Mouse (Mus musculus) ES-E14 (cell line): ENCODE data around the gene Hoxa1. TPM values are rescaled to one million over a fixed set of nuclear protein-coding genes. Genes with fewer than 3 reads are reported as not detected.
A peak's percentile ranks its signal among the peaks of the same experiment; 100 is the strongest.

Source experiments
- DNase-seq: peaks from one replicate; pipeline ENCODE4 v3.0.0-alpha.2; 2013; ENCODE audit warnings: low read depth, low spot score
- H3K27ac ChIP-seq: 2 replicates; pipeline ENCODE4 v1.5.1; 2012; ENCODE audit warnings: low read depth, mild to moderate bottlenecking, low read length, moderate library complexity, mixed read lengths; ENCODE audit not compliant: poor library complexity, insufficient read depth, severe bottlenecking
- H3K36me3 ChIP-seq: 2 replicates; pipeline ENCODE4 v1.6.1; 2012; ENCODE audit warnings: mild to moderate bottlenecking, low read length, moderate library complexity, mixed read lengths; ENCODE audit not compliant: control insufficient read depth, poor library complexity, insufficient read depth, severe bottlenecking
- H3K4me1 ChIP-seq, 2 experiments: fragments of 150-350 bp in 1 of 2; sonication (generic) in 1 of 2; 2 replicates each; pipeline ENCODE4 v1.6.1; 2012; ENCODE audit warnings: low read length in 2 of 2, mild to moderate bottlenecking in 1 of 2, mixed read lengths in 1 of 2; ENCODE audit not compliant: control insufficient read depth in 2 of 2, insufficient read depth in 2 of 2, poor library complexity in 1 of 2
- H3K4me3 ChIP-seq, 2 experiments: fragments of 150-350 bp in 1 of 2; sonication (generic) in 1 of 2; 2 replicates each; pipeline ENCODE4 v1.5.1; 2012; ENCODE audit warnings: low read length in 2 of 2, low read depth in 1 of 2, mild to moderate bottlenecking in 1 of 2, mixed read lengths in 1 of 2; ENCODE audit not compliant: insufficient read depth in 1 of 2, poor library complexity in 1 of 2, severe bottlenecking in 1 of 2
- H3K9ac ChIP-seq: 2 replicates; pipeline ENCODE4 v1.6.1; 2012; ENCODE audit warnings: low read depth, mild to moderate bottlenecking, low read length, mixed read lengths; ENCODE audit not compliant: poor library complexity, insufficient read depth, severe bottlenecking
- H3K9me3 ChIP-seq: fragments of 150-350 bp; sonication (generic); 2 replicates; pipeline ENCODE4 v1.6.1; 2012; ENCODE audit warnings: low read depth, mild to moderate bottlenecking, low read length; ENCODE audit not compliant: control insufficient read depth, insufficient read depth
- CHD2 ChIP-seq: IDR thresholded peaks from 2 replicates; pipeline ENCODE4 v1.6.1; 2014; ENCODE audit warnings: mild to moderate bottlenecking, low read depth, low read length, inconsistent platforms
- HCFC1 ChIP-seq: IDR thresholded peaks from 2 replicates; pipeline ENCODE4 v1.6.1; 2012; ENCODE audit warnings: low read length, inconsistent platforms, borderline replicate concordance; ENCODE audit not compliant: insufficient read depth
- MAFK ChIP-seq: IDR thresholded peaks from 2 replicates; pipeline ENCODE4 v1.6.1; 2014; ENCODE audit warnings: mild to moderate bottlenecking, low read depth, low read length, inconsistent platforms; ENCODE audit not compliant: insufficient read depth
- ZC3H11A ChIP-seq: IDR thresholded peaks from 2 replicates; pipeline ENCODE4 v1.6.1; 2012; ENCODE audit warnings: low read depth, mild to moderate bottlenecking, inconsistent platforms, low read length, borderline replicate concordance
- ZNF384 ChIP-seq: IDR thresholded peaks from 2 replicates; pipeline ENCODE4 v1.6.1; 2012; ENCODE audit warnings: low read depth, low read length, inconsistent platforms
- in situ Hi-C, 2 experiments: fragments of 600-800 bp; cut with MboI; formaldehyde crosslinking; loops; one replicate each; pipeline ENCODE4 v1.15.1; 2025; ENCODE audit warnings: low sequenced_read_pairs in 2 of 2, inconsistent platforms in 1 of 2; ENCODE audit not compliant: unreplicated experiment in 2 of 2
- total RNA-seq: library from RNA; depleted of rRNA; stranded (reverse); fragments of 300-350 nt; gene quantifications from 2 replicates; pipeline ENCODE4 v1.2.3, GENCODE M21; 2012

The Hoxa1 gene
- total RNA-seq, 1 experiment, result 3.5 TPM

GRCm38 (mm10) chr6:52166431-52167077 is 8.4 kb upstream of the Hoxa1 start:
- Histone ChIP-seq H3K4me1 (peaks cover 0 to 9% of the 10 kb centered on the region in 2 experiments; a peak in 1 of 4 replicates), H3K9me3 (no peaks in the 10 kb centered on the region), H3K4me3 (no peak overlapping the region), H3K36me3 (no peaks in the 10 kb centered on the region), H3K27ac (no peak overlapping the region), H3K9ac (no peak overlapping the region)
- in situ Hi-C loops, result loop anchor here (10.0 kb wide), 3 partner anchors 58 to 992 kb away; partner anchors contain the start of genes Hoxa7 (in 2 of the 2) and Evx1 (in 1 of the 2)
- no peak for TF ChIP-seq CHD2
- TF ChIP-seq MAFK, result no peak
- TF ChIP-seq ZC3H11A, result no peak
- TF ChIP-seq ZNF384, result no peak
- no peak for TF ChIP-seq HCFC1
- no peak for DNase-seq

- no peak overlapping the region for H3K4me3 ChIP-seq
- H3K36me3 ChIP-seq, result no peaks in the 10 kb centered on the region
- no peak for TF ChIP-seq CHD2
- TF ChIP-seq ZC3H11A, result no peak
- TF ChIP-seq ZNF384, result no peak
- no peak for TF ChIP-seq MAFK
- TF ChIP-seq HCFC1, result no peak
- no peaks in the 10 kb centered on the region for H3K9me3 ChIP-seq
- no peak for DNase-seq
- in situ Hi-C loops, result loop anchor here (10.0 kb wide), 3 partner anchors 59 to 991 kb away; partner anchors contain the start of genes Hoxa7 (in 2 of the 2) and Evx1 (in 1 of the 2)
- no peak overlapping the region for H3K27ac ChIP-seq
- H3K4me1 ChIP-seq, result peaks cover 0 to 9% of the 10 kb centered on the region in 2 experiments; a peak in 1 of 4 replicates
- no peak overlapping the region for H3K9ac ChIP-seq
These were observed 7.6 kb upstream of the Hoxa1 start for GRCm38 (mm10) chr6:52165441-52166370.

GRCm38 (mm10) chr6:52164626-52165440 is 6.7 kb upstream of the Hoxa1 start, which contains the start of gene Hoxa2:
Gene Hoxa2, minus strand, starts transcription at chr6:52164831.
- peaks cover 0 to 13% of the 10 kb centered on the region in 2 experiments; a peak in 1 of 4 replicates for H3K4me1 ChIP-seq

More at GRCm38 (mm10) chr6:52164626-52165440, 6.7 kb upstream of the Hoxa1 start, which contains the start of gene Hoxa2:
- TF ChIP-seq MAFK (no peak), CHD2 (no peak), HCFC1 (no peak), ZC3H11A (no peak), ZNF384 (no peak)
- in situ Hi-C loops, result loop anchor here (10.0 kb wide), 3 partner anchors 60 to 990 kb away; partner anchors contain the start of genes Hoxa7 (in 2 of the 2) and Evx1 (in 1 of the 2)
- no peak for DNase-seq
- Histone ChIP-seq H3K9ac (peak within 1 kb of the TSS; percentile 36), H3K36me3 (no peaks in the 10 kb centered on the region), H3K9me3 (no peaks in the 10 kb centered on the region), H3K4me3 (peak within 1 kb of the TSS; percentile 3 to 33; a peak in 3 of 4 replicates), H3K27ac (no peak within 1 kb of the TSS)
